ENCODE assay signal across 7 mouse cellular contexts in genomic region chr2:4452590-4453400, GRCm38 (mm10).
DNase-seq lines count a peak whose midpoint lies in the region; ATAC-seq and TF ChIP-seq lines count a peak whose summit lies in the region.

No protein-coding gene starts in this region.

- WGBS in embryonic facial prominence, embryonic 12.5 days, result 61% methylated on average over 12 of the region's 12 CpGs
- 26% methylated on average over 12 of the region's 12 CpGs for WGBS in hindbrain, embryonic 11.5 days
- WGBS in lung, adult 2 months, result 42% methylated on average over 12 of the region's 12 CpGs

- no peak overlapping the region for H3K4me2 ChIP-seq in embryonic facial prominence, embryonic 12.5 days (replicated peaks)
- H3K4me2 ChIP-seq in hindbrain, embryonic 11.5 days (replicated peaks; ENCODE audit: low read depth, low read length), result no peak overlapping the region

- peaks cover 19% of the 10 kb centered on the region for H3K4me1 ChIP-seq in embryonic facial prominence, embryonic 12.5 days
- peaks cover 14% of the 10 kb centered on the region for H3K4me1 ChIP-seq in hindbrain, embryonic 11.5 days (replicated peaks; ENCODE audit: control insufficient read depth, insufficient read depth, low read length)
- H3K4me1 ChIP-seq in lung, adult 2 months (ENCODE audit: control insufficient read depth, insufficient read depth, low read length), result peaks cover 8% of the 10 kb centered on the region

- DNase-seq in brain, adult 2 months (ENCODE audit: low read depth, low spot score), result peak; percentile 22
- peak; percentile 62 for DNase-seq in hindbrain, embryonic 11.5 days (ENCODE audit: low spot score)
- DNase-seq in lung, adult 2 months, result peak; percentile 20
- DNase-seq in retina, embryonic 14.5 days (ENCODE audit: low spot score), result peak; percentile 67
- no peak for DNase-seq in thymus, postnatal 14 days
- DNase-seq in left cerebral cortex, adult 11 months (ENCODE audit: low spot score), result no peak

- no peak for ATAC-seq in embryonic facial prominence, embryonic 12.5 days (ENCODE audit: insufficient number of reproducible peaks, insufficient read depth, low FRiP score, low TSS enrichment)
- ATAC-seq in hindbrain, embryonic 11.5 days (ENCODE audit: low FRiP score), result peak; percentile 88

- no peaks in the 10 kb centered on the region for H3K9me3 ChIP-seq in embryonic facial prominence, embryonic 12.5 days
- no peaks in the 10 kb centered on the region for H3K9me3 ChIP-seq in hindbrain, embryonic 11.5 days (ENCODE audit: control insufficient read depth, low read length)

- H3K27ac ChIP-seq in embryonic facial prominence, embryonic 12.5 days, result peak overlapping the region; percentile 46; the same call in 1 of the 2 replicates
- peak overlapping the region; percentile 84 for H3K27ac ChIP-seq in hindbrain, embryonic 11.5 days (ENCODE audit: low read depth, low read length)

- no peaks in the 10 kb centered on the region for H3K27me3 ChIP-seq in embryonic facial prominence, embryonic 12.5 days
- H3K27me3 ChIP-seq in hindbrain, embryonic 11.5 days (ENCODE audit: control insufficient read depth, insufficient read depth, low read length), result no peaks in the 10 kb centered on the region

- TF ChIP-seq CTCF in lung, adult 2 months (IDR thresholded peaks at IDR 0.05; ENCODE audit: insufficient read depth, low read length), result no peak

- no peak overlapping the region for H3K4me3 ChIP-seq in embryonic facial prominence, embryonic 12.5 days
- H3K4me3 ChIP-seq in hindbrain, embryonic 11.5 days (ENCODE audit: low read depth, low read length), result no peak overlapping the region
- H3K4me3 ChIP-seq in lung, adult 2 months (replicated peaks; ENCODE audit: extremely low read depth, low read depth, low read length), result no peak overlapping the region

- no peak for TF ChIP-seq POLR2A in lung, adult 2 months (IDR thresholded peaks at IDR 0.05; ENCODE audit: borderline replicate concordance, extremely low read depth, low read depth, low read length)

- no peaks in the 10 kb centered on the region for H3K36me3 ChIP-seq in embryonic facial prominence, embryonic 12.5 days
- H3K36me3 ChIP-seq in hindbrain, embryonic 11.5 days (ENCODE audit: control insufficient read depth, insufficient read depth, low read length), result no peaks in the 10 kb centered on the region

- no peak overlapping the region for H3K9ac ChIP-seq in embryonic facial prominence, embryonic 12.5 days
- H3K9ac ChIP-seq in hindbrain, embryonic 11.5 days (ENCODE audit: low read depth, low read length), result no peak overlapping the region

Comparison
In these comparisons a context has a peak if more than half of its experiments do, and no peak if none do; other contexts are left out.
1. DNase-seq: peak in brain, adult 2 months (single experiment), hindbrain, embryonic 11.5 days (single experiment), lung, adult 2 months (single experiment) and retina, embryonic 14.5 days (single experiment); none in thymus, postnatal 14 days (single experiment) and left cerebral cortex, adult 11 months (single experiment).